Mouse (Mus musculus): ENCODE results near the gene Sept14. TPM values are rescaled to one million over a fixed set of nuclear protein-coding genes. Genes with fewer than 3 reads are reported as not detected.

Gene Sept14
- not detected for polyA plus RNA-seq (2015; fragmentation: Illumina TruSeq; extraction: RNeasy Lipid Tissue Mini Kit (QIAGEN cat#74804); ENCODE audit: insufficient read depth, low replicate concordance)

GRCm38 (mm10) chr5:129708412-129708811 lies at the start of gene Sept14:
Gene Sept14, minus strand, starts transcription at chr5:129708512.

DNA sequence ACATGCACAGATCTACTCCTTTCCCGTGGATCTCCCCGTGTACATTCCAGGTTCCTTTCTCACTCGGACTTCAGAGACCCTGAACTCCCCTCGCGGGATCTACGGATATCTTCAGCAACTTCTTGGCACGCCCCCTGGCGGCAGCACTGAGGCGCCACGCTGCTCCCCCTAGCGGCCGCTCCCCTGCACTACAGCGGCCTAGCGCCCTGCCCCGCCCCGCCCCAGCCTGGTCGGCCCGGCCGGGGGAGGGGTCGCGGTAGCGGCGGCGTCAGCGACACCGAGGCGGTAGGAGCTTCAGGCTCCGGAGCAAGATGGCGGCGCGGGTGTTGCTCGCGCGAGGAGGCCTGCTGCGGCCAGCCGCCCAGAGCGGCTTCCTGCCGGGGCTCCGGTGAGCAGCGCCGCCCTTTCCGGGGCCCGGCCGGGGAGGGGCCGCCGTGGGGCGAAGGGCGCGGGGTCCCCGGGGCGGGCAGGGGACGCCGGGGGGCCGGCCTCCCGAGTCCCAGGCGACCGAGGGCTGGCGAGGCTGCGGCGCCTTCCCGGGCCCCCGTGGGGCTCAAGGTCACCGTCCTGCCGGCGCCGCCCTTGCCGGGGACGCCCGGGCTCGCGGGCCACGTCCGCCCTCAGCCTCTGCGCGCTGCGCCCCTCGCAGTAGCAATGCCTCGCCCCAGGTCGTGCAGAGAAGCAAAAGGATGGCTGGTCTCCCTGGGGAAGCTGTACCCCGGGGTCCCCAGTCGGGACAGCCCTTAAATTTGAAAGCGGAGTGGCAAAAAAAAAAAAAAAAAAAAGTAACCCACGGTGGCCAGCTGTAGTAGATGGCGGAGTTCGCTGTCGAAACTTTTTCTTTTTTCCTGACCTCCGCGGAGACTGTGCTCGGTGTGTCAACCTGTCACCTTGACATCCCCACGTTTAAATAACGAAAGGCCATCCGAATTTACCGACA lies 16.8 kb upstream of the Sept14 start, which contains the start of gene Nipsnap2:
TSS of gene Nipsnap2 (plus strand) at position 230 of the 940 bp plus-strand sequence.

GRCm38 (mm10) chr5:129715326-129715861 lies 7.1 kb upstream of the Sept14 start, which contains the start of gene Mrps17:
Gene Mrps17, plus strand, starts transcription at chr5:129715497.

GRCm38 (mm10) chr5:129670036-129670458 lies 38.3 kb downstream of the Sept14 start, which contains the start of gene Zfp11:
Gene Zfp11, minus strand, starts transcription at chr5:129670099.

Other genes with a start within 250 kb of the Sept14 start
- gene Sfswap, start 207.3 kb downstream of the Sept14 start, polyA plus RNA-seq (2015; fragmentation: Illumina TruSeq; extraction: RNeasy Lipid Tissue Mini Kit (QIAGEN cat#74804); ENCODE audit: insufficient read depth, low replicate concordance) = 119 TPM
- 0.76 TPM for gene Mmp17, start 124.3 kb downstream of the Sept14 start, polyA plus RNA-seq (2015; fragmentation: Illumina TruSeq; extraction: RNeasy Lipid Tissue Mini Kit (QIAGEN cat#74804); ENCODE audit: insufficient read depth, low replicate concordance)
- 2.3 TPM for gene Zfp11, start 38.4 kb downstream of the Sept14 start, polyA plus RNA-seq (2015; fragmentation: Illumina TruSeq; extraction: RNeasy Lipid Tissue Mini Kit (QIAGEN cat#74804); ENCODE audit: insufficient read depth, low replicate concordance)
- 62.6 TPM for gene Mrps17, start 7.0 kb upstream of the Sept14 start, polyA plus RNA-seq (2015; fragmentation: Illumina TruSeq; extraction: RNeasy Lipid Tissue Mini Kit (QIAGEN cat#74804); ENCODE audit: insufficient read depth, low replicate concordance)
- gene Nipsnap2, start 16.6 kb upstream of the Sept14 start, polyA plus RNA-seq (2015; fragmentation: Illumina TruSeq; extraction: RNeasy Lipid Tissue Mini Kit (QIAGEN cat#74804); ENCODE audit: insufficient read depth, low replicate concordance) = 36.1 TPM
- gene Psph, start 78.9 kb upstream of the Sept14 start, polyA plus RNA-seq (2015; fragmentation: Illumina TruSeq; extraction: RNeasy Lipid Tissue Mini Kit (QIAGEN cat#74804); ENCODE audit: insufficient read depth, low replicate concordance) = 10.8 TPM
- 8.8 TPM for gene Sumf2, start 138.5 kb upstream of the Sept14 start, polyA plus RNA-seq (2015; fragmentation: Illumina TruSeq; extraction: RNeasy Lipid Tissue Mini Kit (QIAGEN cat#74804); ENCODE audit: insufficient read depth, low replicate concordance)
- gene Chchd2, start 179.0 kb upstream of the Sept14 start, polyA plus RNA-seq (2015; fragmentation: Illumina TruSeq; extraction: RNeasy Lipid Tissue Mini Kit (QIAGEN cat#74804); ENCODE audit: insufficient read depth, low replicate concordance) = 196 TPM
- 2.1 TPM for gene Zbed5, start 187.2 kb upstream of the Sept14 start, polyA plus RNA-seq (2015; fragmentation: Illumina TruSeq; extraction: RNeasy Lipid Tissue Mini Kit (QIAGEN cat#74804); ENCODE audit: insufficient read depth, low replicate concordance)
- 0.26 TPM for gene Phkg1, start 190.0 kb upstream of the Sept14 start, polyA plus RNA-seq (2015; fragmentation: Illumina TruSeq; extraction: RNeasy Lipid Tissue Mini Kit (QIAGEN cat#74804); ENCODE audit: insufficient read depth, low replicate concordance)
- gene Nupr1l, start 200.0 kb upstream of the Sept14 start, polyA plus RNA-seq (2015; fragmentation: Illumina TruSeq; extraction: RNeasy Lipid Tissue Mini Kit (QIAGEN cat#74804); ENCODE audit: insufficient read depth, low replicate concordance) = 3.7 TPM
- gene Vkorc1l1, start 233.5 kb upstream of the Sept14 start, polyA plus RNA-seq (2015; fragmentation: Illumina TruSeq; extraction: RNeasy Lipid Tissue Mini Kit (QIAGEN cat#74804); ENCODE audit: insufficient read depth, low replicate concordance) = 36.4 TPM

Measured in spleen, adult 10 weeks (tissue).